Mouse (Mus musculus) midbrain, embryonic 13.5 days (tissue): Measurements from ENCODE around the gene Ak1. TPM values are rescaled to one million over a fixed set of nuclear protein-coding genes. Genes with fewer than 3 reads are reported as not detected.
A peak's percentile ranks its signal among the peaks of the same experiment; 100 is the strongest.

Experiments
- ATAC-seq: fragments of 200-750 bp; cut with Nextera tagmentation; 2 replicates; pipeline ENCODE4 v1.8.0; 2017; ENCODE audit warnings: mild to moderate bottlenecking, moderate TSS enrichment, moderate library complexity
- H3K27ac ChIP-seq: fragments of 300-500 bp; sonication (generic); 2 replicates; pipeline ENCODE4 v1.5.1; 2015; ENCODE audit warnings: inconsistent platforms, mild to moderate bottlenecking, moderate library complexity
- H3K27me3 ChIP-seq: fragments of 300-500 bp; sonication (generic); 2 replicates; pipeline ENCODE4 v1.6.1; 2015; ENCODE audit warnings: mild to moderate bottlenecking, inconsistent platforms
- H3K36me3 ChIP-seq: fragments of 300-500 bp; sonication (generic); 2 replicates; pipeline ENCODE4 v1.6.1; 2015; ENCODE audit warnings: mild to moderate bottlenecking, inconsistent platforms
- H3K4me1 ChIP-seq: fragments of 300-500 bp; sonication (generic); replicated peaks from 2 replicates; pipeline ENCODE4 v1.6.1; 2015; ENCODE audit warnings: inconsistent platforms
- H3K4me2 ChIP-seq: fragments of 300-500 bp; sonication (generic); replicated peaks from 2 replicates; pipeline ENCODE4 v1.6.1; 2015; ENCODE audit warnings: moderate library complexity, mild to moderate bottlenecking, inconsistent platforms
- H3K4me3 ChIP-seq: fragments of 300-500 bp; sonication (generic); replicated peaks from 2 replicates; pipeline ENCODE4 v1.5.1; 2015; ENCODE audit warnings: mild to moderate bottlenecking, inconsistent platforms
- H3K9ac ChIP-seq: fragments of 300-500 bp; sonication (generic); replicated peaks from 2 replicates; pipeline ENCODE4 v1.6.1; 2015; ENCODE audit warnings: mild to moderate bottlenecking, inconsistent platforms
- H3K9me3 ChIP-seq: fragments of 300-500 bp; sonication (generic); 2 replicates; pipeline ENCODE4 v1.6.1; 2016; ENCODE audit warnings: mild to moderate bottlenecking, inconsistent platforms
- WGBS: fragments of 180-500 bp; shearing (Covaris S2); methylation state at CpG from one replicate; pipeline ENCODE4 v1.1.7; 2015; 5-methylcytosine and 5-hydroxymethylcytosine counted together
- polyA plus RNA-seq: library from polyadenylated mRNA; unstranded; fragments of >200 nt; fragmentation: Nextera tagmentation; extraction: Ambion mirVana; gene quantifications from 2 replicates; pipeline ENCODE4 v1.2.1, GENCODE M21; 2015

The Ak1 gene
- polyA plus RNA-seq, 1 experiment from 2014 or later = 62.9 TPM

DNA sequence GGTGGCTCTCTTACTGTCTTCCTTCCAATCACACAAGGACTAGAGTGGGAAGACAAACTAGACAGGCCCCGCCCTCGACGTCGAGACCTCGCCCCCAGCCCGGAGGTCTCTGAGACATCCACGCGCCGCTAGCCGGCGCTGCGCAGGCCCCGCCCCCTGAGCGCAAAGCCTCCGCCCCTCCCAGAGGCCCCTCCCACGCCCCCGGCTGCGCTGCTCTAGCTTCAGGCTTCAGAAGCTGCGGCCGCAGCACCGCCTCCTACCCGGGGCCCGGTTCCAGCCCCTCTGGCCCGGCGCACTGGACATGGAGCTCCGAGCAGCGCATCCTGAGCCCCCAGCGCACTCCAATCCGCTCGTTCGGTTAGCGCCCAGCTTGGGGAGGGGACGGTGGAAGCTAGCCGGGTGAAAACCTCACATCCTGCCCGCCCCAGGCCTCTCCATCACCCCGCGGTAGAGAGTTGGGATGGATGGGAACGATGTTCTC is 34.6 kb upstream of the Ak1 start, which contains the start of gene St6galnac4:
St6galnac4 (plus strand) TSS at position 225 of the 481 bp plus-strand sequence.
- H3K4me2 ChIP-seq = peak within 1 kb of the TSS; percentile 60
- no peaks in the 10 kb centered on the region for H3K36me3 ChIP-seq
- peaks cover 27% of the 10 kb centered on the region for H3K4me1 ChIP-seq
- peak within 1 kb of the TSS; percentile 49 for H3K4me3 ChIP-seq
- peak; percentile 80 for ATAC-seq
- H3K27me3 ChIP-seq = peaks cover 11% of the 10 kb centered on the region; the same call in 1 of the 2 replicates
- no peaks in the 10 kb centered on the region for H3K9me3 ChIP-seq
- 0 out of 2 replicates have a peak within 1 kb of the TSS, but pooled peaks have one; percentile 37 for H3K27ac ChIP-seq
- WGBS = under 1% methylated on average over 38 of the region's 38 CpGs
- H3K9ac ChIP-seq = peak within 1 kb of the TSS; percentile 67

DNA sequence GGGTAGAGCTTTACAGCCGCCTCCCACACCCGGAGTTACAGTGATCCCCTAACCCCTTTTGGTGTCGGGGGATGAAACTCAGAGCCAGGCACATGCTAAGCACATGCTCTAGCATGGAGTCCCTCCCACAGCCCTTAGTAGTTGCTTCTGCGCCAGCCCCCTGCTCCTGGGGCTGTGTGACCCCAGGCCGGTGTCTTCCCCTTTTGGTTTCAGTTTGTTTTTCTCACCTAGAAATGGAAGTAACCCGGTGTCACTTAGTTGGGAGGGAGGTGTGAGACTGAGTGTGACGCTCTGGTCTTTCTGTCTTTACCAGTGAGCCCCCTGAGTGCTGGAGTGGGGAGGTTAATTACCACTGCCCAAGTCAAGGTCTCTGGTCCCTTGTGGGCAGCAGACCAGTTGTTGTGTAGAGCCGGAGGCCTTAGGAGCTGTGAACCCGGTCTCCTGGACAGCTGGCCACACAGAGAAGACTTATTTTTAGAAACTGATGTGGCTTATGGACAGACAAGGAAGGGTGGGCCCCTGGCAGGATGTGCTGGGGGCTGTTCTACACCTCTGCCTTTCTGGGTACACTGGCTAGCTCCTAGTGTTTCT is 33.7 kb upstream of the Ak1 start:
- no peaks in the 10 kb centered on the region for H3K9me3 ChIP-seq
- no peak for ATAC-seq
- H3K27me3 ChIP-seq = 0 out of 2 replicates have a peak, but pooled peaks cover 5% of the 10 kb centered on the region
- peak overlapping the region; percentile 60 for H3K4me2 ChIP-seq
- H3K27ac ChIP-seq = no peak overlapping the region
- peak overlapping the region; percentile 49 for H3K4me3 ChIP-seq
- WGBS = 60% methylated on average over 9 of the region's 9 CpGs
- H3K36me3 ChIP-seq = no peaks in the 10 kb centered on the region
- peak overlapping the region; percentile 67 for H3K9ac ChIP-seq
- peaks cover 26% of the 10 kb centered on the region for H3K4me1 ChIP-seq

DNA sequence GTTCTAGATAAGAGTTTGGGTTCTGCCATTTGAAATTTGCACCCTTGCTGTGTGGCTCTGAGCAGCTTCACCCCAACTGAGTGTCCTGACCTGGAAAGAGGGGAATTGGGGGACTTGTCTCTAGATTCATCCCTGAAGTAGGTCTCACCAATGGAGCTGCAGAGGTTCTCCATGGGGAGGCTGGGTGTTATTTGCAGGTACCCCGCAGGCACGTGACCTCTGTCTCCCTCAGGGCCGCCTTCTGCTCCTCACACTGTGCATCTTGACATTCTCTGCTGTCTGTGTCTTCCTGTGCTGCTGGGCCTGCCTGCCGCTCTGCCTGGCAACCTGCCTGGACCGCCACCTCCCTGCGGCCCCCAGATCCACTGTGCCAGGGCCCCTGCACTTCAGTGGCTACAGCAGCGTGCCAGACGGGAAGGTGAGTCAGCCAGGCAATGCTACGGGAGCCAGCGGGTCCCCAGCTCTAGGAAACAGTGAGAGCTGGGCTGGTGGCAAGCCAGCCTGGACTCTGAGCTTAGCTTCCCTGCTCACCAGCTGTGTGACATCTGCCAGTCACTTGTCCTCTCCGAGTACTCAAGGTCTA is 32.3 kb upstream of the Ak1 start:
- 0 out of 2 replicates have a peak overlapping the region, but pooled peaks have one; percentile 16 for H3K27ac ChIP-seq
- H3K4me3 ChIP-seq = no peak overlapping the region
- no peak for ATAC-seq
- no peak overlapping the region for H3K4me2 ChIP-seq
- H3K36me3 ChIP-seq = peaks cover 6% of the 10 kb centered on the region
- no peaks in the 10 kb centered on the region for H3K9me3 ChIP-seq
- WGBS = 69% methylated on average over 11 of the region's 11 CpGs
- H3K4me1 ChIP-seq = peaks cover 20% of the 10 kb centered on the region
- 0 out of 2 replicates have a peak overlapping the region, but pooled peaks have one; percentile 28 for H3K9ac ChIP-seq
- 0 out of 2 replicates have a peak, but pooled peaks cover 5% of the 10 kb centered on the region for H3K27me3 ChIP-seq

DNA sequence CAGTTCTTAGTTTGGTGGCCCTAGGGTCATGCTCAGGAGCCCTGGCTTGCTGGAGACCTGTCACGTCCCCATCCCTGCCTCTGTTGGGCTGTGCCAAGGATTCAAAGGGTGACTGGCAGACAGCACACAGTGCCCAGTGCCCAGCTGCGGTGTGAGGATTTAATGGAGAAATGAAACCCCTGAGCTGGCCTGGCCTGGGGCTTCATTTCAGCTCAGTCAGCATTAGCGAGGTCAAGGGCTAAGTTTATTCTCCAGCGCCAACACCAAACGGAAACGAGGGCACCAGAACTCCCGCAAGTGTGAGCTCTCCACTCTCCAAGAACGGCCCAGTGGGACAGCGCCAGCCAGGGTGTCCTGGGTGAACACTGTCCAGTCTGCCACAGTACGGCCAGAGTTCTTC is 31.3 kb upstream of the Ak1 start:
- Histone ChIP-seq H3K9me3 (no peaks in the 10 kb centered on the region), H3K4me3 (no peak overlapping the region), H3K27me3 (0 out of 2 replicates have a peak, but pooled peaks cover under 1% of the 10 kb centered on the region), H3K4me2 (no peak overlapping the region), H3K36me3 (peaks cover 14% of the 10 kb centered on the region), H3K27ac (no peak overlapping the region), H3K4me1 (peaks cover 20% of the 10 kb centered on the region), H3K9ac (no peak overlapping the region)
- WGBS = 81% methylated on average over 10 of the region's 10 CpGs
- no peak for ATAC-seq

DNA sequence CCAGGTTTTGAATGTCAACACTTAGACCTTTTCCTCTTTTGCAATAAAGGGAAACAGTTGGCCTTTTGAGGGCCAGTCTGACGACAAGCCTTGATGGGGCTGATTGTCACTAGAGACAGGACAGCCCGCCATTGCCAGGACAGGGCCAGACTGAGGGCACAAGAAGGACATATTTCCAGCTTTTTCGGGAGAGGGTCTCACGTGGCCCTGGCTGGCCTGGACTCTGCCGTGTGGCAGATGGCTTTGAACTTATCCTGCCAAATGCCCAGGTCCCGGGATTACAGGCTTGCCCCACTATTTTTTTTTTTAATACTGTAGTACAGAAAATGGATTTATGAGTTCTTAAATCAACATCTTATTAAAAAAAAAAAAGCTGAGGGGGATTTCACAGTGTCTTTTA is 30.3 kb upstream of the Ak1 start:
- WGBS = 82% methylated on average over 6 of the region's 6 CpGs
- ATAC-seq = no peak
- H3K4me2 ChIP-seq = no peak overlapping the region

DNA sequence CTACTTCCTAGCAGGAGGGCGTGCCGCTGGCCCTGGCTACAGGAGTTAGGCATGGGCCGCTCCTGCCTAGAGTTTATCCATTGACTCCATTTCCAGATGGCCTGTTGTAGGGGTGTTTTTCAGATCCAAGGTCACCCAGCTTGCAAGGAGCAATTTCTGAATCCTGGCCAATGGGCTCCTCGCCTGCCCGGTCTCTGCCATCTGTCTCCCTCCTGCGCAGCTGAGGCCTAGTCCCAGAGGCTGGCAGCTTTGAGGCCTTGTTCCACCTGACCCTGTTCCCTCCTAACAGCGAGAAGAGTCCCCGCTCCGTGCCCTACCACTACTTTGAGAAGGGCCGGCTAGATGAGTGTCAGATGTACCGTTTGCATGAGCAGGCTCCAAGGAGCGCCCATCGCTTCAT is 24.8 kb upstream of the Ak1 start:
- WGBS = 78% methylated on average over 13 of the region's 13 CpGs
- no peaks in the 10 kb centered on the region for H3K27me3 ChIP-seq

More for the DNA sequence above, 30.3 kb upstream of the Ak1 start:
- Histone ChIP-seq H3K9me3 (no peaks in the 10 kb centered on the region), H3K4me1 (peaks cover 20% of the 10 kb centered on the region), H3K9ac (no peak overlapping the region), H3K27ac (no peak overlapping the region), H3K27me3 (no peaks in the 10 kb centered on the region), H3K36me3 (peaks cover 19% of the 10 kb centered on the region), H3K4me3 (no peak overlapping the region)

DNA sequence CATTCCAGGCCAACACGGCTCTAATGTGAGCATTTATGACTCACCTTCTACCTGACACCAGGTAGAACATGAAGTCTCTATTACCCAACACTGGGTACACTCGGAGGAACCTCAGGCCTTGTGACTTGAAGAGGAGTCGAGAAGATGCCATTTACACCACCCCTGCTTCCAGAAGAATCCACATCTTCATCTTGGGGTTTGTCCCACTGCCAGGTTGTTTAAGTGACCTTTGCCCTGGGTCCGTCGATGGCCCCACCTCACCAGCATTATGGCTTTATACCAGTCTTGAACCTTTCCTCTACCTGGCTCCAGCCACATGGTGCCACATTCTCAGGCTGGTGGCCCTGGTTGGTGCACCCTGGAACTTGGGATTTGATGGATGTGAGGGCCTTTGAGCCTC is 24.3 kb upstream of the Ak1 start:
- H3K27ac ChIP-seq = no peak overlapping the region
- no peaks in the 10 kb centered on the region; the same call in 1 of the 2 replicates for H3K4me1 ChIP-seq
- H3K36me3 ChIP-seq = peaks cover 25% of the 10 kb centered on the region
- ATAC-seq = no peak
- no peak overlapping the region for H3K4me3 ChIP-seq
- no peak overlapping the region for H3K4me2 ChIP-seq
- H3K9me3 ChIP-seq = no peaks in the 10 kb centered on the region
- no peaks in the 10 kb centered on the region for H3K27me3 ChIP-seq
- WGBS = 93% methylated on average over 5 of the region's 5 CpGs
- H3K9ac ChIP-seq = no peak overlapping the region

More for the DNA sequence above, 24.8 kb upstream of the Ak1 start:
- no peaks in the 10 kb centered on the region; the same call in 1 of the 2 replicates for H3K4me1 ChIP-seq
- H3K9me3 ChIP-seq = no peaks in the 10 kb centered on the region
- peaks cover 25% of the 10 kb centered on the region for H3K36me3 ChIP-seq
- no peak for ATAC-seq
- no peak overlapping the region for H3K4me2 ChIP-seq
- no peak overlapping the region for H3K9ac ChIP-seq
- H3K4me3 ChIP-seq = no peak overlapping the region
- no peak overlapping the region for H3K27ac ChIP-seq

DNA sequence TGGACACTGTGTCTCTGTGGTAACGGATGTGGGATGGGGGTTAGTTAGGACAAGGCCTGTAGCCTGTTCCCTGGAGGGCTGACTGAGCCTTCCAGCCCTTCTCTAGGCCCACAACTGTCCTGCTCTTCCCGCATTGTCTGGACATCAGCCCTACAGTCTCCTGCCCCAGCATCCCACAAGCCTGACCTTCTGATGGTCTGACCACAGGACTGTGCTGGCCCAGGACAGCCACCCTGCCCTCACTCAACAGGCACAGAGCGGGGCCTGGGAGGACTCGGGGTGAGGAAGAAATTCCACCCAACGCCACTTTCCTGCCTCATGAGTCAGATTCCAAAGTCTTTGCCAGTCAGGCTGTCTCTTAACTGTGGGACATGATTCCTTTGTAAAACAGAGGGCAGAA is 23.9 kb upstream of the Ak1 start:
- Histone ChIP-seq H3K9me3 (no peaks in the 10 kb centered on the region), H3K9ac (no peak overlapping the region), H3K27ac (no peak overlapping the region), H3K4me2 (no peak overlapping the region), H3K27me3 (no peaks in the 10 kb centered on the region), H3K36me3 (peaks cover 25% of the 10 kb centered on the region), H3K4me3 (no peak overlapping the region), H3K4me1 (no peaks in the 10 kb centered on the region; the same call in 1 of the 2 replicates)
- no peak for ATAC-seq
- WGBS = 86% methylated on average over 5 of the region's 5 CpGs

DNA sequence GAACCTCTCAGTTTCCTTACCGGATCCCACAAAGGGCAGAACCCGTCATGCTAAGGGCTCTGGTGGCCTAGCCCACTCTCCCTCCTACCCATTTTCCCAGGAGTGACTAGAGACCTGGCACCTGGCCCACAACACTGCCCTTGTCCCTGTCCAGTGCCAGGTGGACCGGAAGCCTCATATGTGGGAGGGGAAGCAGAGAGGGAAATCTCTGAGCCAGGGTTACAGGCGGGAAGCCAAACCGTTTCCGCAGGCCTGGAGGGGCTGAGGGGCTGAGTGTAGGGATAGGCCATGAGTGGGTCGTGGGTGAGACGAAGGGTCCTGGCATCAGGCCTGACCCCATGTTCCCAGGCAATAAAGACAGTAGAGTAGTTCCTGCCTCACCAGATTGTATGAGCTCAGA is 23.1 kb upstream of the Ak1 start:
- no peak overlapping the region for H3K27ac ChIP-seq
- H3K4me2 ChIP-seq = no peak overlapping the region
- ATAC-seq = no peak
- no peak overlapping the region for H3K4me3 ChIP-seq
- no peak overlapping the region for H3K9ac ChIP-seq
- no peaks in the 10 kb centered on the region for H3K9me3 ChIP-seq
- no peaks in the 10 kb centered on the region for H3K27me3 ChIP-seq
- no peaks in the 10 kb centered on the region; the same call in 1 of the 2 replicates for H3K4me1 ChIP-seq
- WGBS = 90% methylated on average over 8 of the region's 8 CpGs
- H3K36me3 ChIP-seq = peaks cover 25% of the 10 kb centered on the region

DNA sequence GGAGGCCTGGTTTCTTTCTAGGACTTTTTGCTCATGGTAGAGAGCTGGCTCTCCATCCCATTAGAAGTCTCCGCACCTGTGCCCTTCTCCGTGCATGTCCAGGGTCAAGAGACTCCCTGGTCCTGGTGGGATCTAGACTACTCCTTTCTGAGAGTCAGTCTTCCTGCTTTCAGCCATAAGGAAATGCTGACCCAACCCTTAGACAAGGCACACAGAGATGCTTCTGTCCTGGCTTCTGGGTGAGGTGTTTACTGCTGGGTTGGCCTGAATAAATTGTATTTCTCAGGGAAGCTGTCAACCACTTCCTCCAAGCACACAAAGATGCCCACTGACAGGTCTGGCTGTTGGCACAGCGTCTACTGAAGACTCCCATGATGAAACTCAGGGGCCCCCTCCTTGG is 22.1 kb upstream of the Ak1 start, which contains the start of gene St6galnac6:
St6galnac6 (plus strand) TSS at position 301 of the 400 bp plus-strand sequence.
- no peak within 1 kb of the TSS for H3K9ac ChIP-seq
- H3K4me1 ChIP-seq = no peaks in the 10 kb centered on the region; the same call in 1 of the 2 replicates
- no peak within 1 kb of the TSS for H3K4me2 ChIP-seq
- H3K27me3 ChIP-seq = no peaks in the 10 kb centered on the region
- H3K4me3 ChIP-seq = no peak within 1 kb of the TSS
- no peak for ATAC-seq
- 98% methylated on average over 3 of the region's 3 CpGs for WGBS
- peaks cover 18% of the 10 kb centered on the region for H3K36me3 ChIP-seq
- H3K9me3 ChIP-seq = no peaks in the 10 kb centered on the region
- H3K27ac ChIP-seq = no peak within 1 kb of the TSS

DNA sequence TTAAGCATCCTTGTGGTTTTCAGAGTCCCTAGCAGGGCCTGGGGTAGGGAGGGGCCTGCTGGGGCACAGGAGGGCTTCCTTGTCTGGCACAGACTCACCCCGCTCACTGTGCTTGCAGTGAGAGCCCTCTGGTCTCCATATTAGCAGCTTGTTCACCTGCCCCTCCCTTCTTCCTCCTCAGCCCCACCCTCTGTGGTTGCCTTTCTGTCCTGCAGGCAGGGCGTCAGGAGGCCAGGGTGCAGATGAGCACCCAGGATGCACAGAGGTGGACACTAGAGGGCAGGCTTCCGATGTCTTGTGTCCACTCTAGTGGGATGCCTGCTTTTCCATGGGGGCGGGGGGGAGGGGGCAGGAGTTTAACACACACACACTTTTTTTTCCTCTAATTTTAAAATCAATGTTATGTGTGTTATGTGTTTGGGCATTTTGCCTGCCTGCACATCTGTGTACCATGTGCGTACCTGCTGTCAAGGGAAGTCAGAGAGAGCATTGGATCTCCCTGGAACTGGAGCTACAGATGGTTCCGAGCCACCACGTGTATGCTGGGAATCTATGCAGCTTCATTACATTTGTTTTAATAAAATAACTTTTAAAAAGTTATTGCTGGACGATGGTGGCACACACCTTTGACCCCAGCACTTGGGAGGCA is 20.0 kb upstream of the Ak1 start:
- peak; percentile 62 for ATAC-seq
- H3K27me3 ChIP-seq = no peaks in the 10 kb centered on the region
- H3K9me3 ChIP-seq = no peaks in the 10 kb centered on the region
- 43% methylated on average over 8 of the region's 8 CpGs for WGBS
- H3K4me1 ChIP-seq = no peaks in the 10 kb centered on the region; the same call in 1 of the 2 replicates
- H3K36me3 ChIP-seq = peaks cover 5% of the 10 kb centered on the region; the same call in 1 of the 2 replicates
- H3K9ac ChIP-seq = 0 out of 2 replicates have a peak overlapping the region, but pooled peaks have one; percentile 20
- no peak overlapping the region for H3K27ac ChIP-seq
- no peak overlapping the region for H3K4me2 ChIP-seq
- no peak overlapping the region for H3K4me3 ChIP-seq

DNA sequence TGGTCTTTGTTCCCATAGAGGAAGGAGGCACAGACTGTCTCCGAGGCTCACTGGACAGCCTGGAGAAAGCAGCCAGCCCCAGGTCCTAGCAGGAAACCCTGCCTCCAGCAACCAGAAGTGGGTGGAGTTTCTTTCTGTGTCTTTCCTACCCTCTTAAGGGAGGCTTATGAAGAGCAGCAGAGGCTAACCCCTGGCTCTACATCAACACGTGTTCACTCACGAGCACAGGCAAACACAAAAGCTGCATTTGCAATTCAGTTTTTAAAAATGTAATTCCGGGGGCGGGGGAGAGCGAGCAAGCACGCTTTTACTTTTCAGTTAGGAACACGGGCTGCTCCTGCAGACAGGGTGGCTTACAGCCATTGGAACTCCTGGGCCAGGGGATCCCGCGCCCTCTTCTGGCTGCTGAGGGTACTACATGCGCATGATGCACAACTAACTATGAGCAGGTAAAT is 18.9 kb upstream of the Ak1 start:
- no peak for ATAC-seq
- Histone ChIP-seq H3K27me3 (0 out of 2 replicates have a peak, but pooled peaks cover 4% of the 10 kb centered on the region), H3K36me3 (peaks cover 2% of the 10 kb centered on the region; the same call in 1 of the 2 replicates), H3K9me3 (no peaks in the 10 kb centered on the region), H3K27ac (no peak overlapping the region), H3K9ac (no peak overlapping the region), H3K4me1 (peaks cover 7% of the 10 kb centered on the region), H3K4me3 (no peak overlapping the region), H3K4me2 (peak overlapping the region; percentile 11)
- WGBS = under 1% methylated on average over 11 of the region's 11 CpGs
